Mouse (Mus musculus) lung, adult 10 weeks (tissue): ENCODE results near the gene Cd72. TPM values are rescaled to one million over a fixed set of nuclear protein-coding genes. Genes with fewer than 3 reads are reported as not detected.

Experiments used
- polyA plus RNA-seq: library from polyadenylated mRNA; stranded (reverse); fragments of 350-450 nt; fragmentation: Illumina TruSeq; extraction: RNeasy Lipid Tissue Mini Kit (QIAGEN cat#74804); gene quantifications from one replicate; pipeline ENCODE4 v1.2.3, GENCODE M21; 2014; ENCODE audit warnings: low read depth, low replicate concordance; ENCODE audit not compliant: insufficient read depth

Gene Cd72
- polyA plus RNA-seq = 11.9 TPM

GRCm38 (mm10) chr4:43454041-43454836, at the start of gene Cd72:
TSS of gene Cd72 (minus strand) at chr4:43454628.

GRCm38 (mm10) chr4:43499407-43500333, 45.2 kb upstream of the Cd72 start, which contains the start of gene Arhgef39:
TSS of gene Arhgef39 (minus strand) at chr4:43499695.

GRCm38 (mm10) chr4:43492821-43493185, 38.4 kb upstream of the Cd72 start, which contains the start of gene Ccdc107:
TSS of gene Ccdc107 (plus strand) at chr4:43492900.

GRCm38 (mm10) chr4:43483535-43484091, 29.2 kb upstream of the Cd72 start, which contains the start of gene Sit1:
TSS of gene Sit1 (minus strand) at chr4:43483734.

GRCm38 (mm10) chr4:43441639-43442038, 12.8 kb downstream of the Cd72 start, which contains the start of gene Tesk1:
TSS of gene Tesk1 (plus strand) at chr4:43441939.

GRCm38 (mm10) chr4:43428946-43429345, 25.5 kb downstream of the Cd72 start, which contains the start of gene Fam166b:
TSS of gene Fam166b (minus strand) at chr4:43429134.

Other genes starting within 250 kb of the Cd72 start
- gene Atp8b5, start 187.5 kb downstream of the Cd72 start, polyA plus RNA-seq = 0.08 TPM
- gene Rusc2, start 72.6 kb downstream of the Cd72 start, polyA plus RNA-seq = 27.1 TPM
- gene Fam166b, start 25.5 kb downstream of the Cd72 start, polyA plus RNA-seq = 7.8 TPM
- gene Tesk1, start 12.7 kb downstream of the Cd72 start, polyA plus RNA-seq = 23.0 TPM
- gene Sit1, start 29.1 kb upstream of the Cd72 start, polyA plus RNA-seq = 1.3 TPM
- 80.3 TPM for gene Ccdc107, start 38.3 kb upstream of the Cd72 start, polyA plus RNA-seq
- gene Arhgef39, start 45.1 kb upstream of the Cd72 start, polyA plus RNA-seq = 2.2 TPM
- 0.59 TPM for gene Car9, start 52.3 kb upstream of the Cd72 start, polyA plus RNA-seq
- 156 TPM for gene Tpm2, start 69.1 kb upstream of the Cd72 start, polyA plus RNA-seq
- 49.2 TPM for gene Creb3, start 107.7 kb upstream of the Cd72 start, polyA plus RNA-seq
- 47.0 TPM for gene Tln1, start 108.1 kb upstream of the Cd72 start, polyA plus RNA-seq
- 8.9 TPM for gene Rgp1, start 124.1 kb upstream of the Cd72 start, polyA plus RNA-seq
- 7.9 TPM for gene Gba2, start 124.2 kb upstream of the Cd72 start, polyA plus RNA-seq
- gene Msmp, start 129.9 kb upstream of the Cd72 start, polyA plus RNA-seq = not detected
- gene Npr2, start 177.3 kb upstream of the Cd72 start, polyA plus RNA-seq = 36.3 TPM
- 4.8 TPM for gene Spag8, start 199.0 kb upstream of the Cd72 start, polyA plus RNA-seq
- gene Hint2, start 201.8 kb upstream of the Cd72 start, polyA plus RNA-seq = 96.7 TPM
- 2.8 TPM for gene Tmem8b, start 214.3 kb upstream of the Cd72 start, polyA plus RNA-seq
- gene Fam221b, start 214.5 kb upstream of the Cd72 start, polyA plus RNA-seq = 0.08 TPM
- not detected for gene Olfr70, start 246.2 kb upstream of the Cd72 start, polyA plus RNA-seq